Mouse (Mus musculus): ENCODE measurements around the gene Dnajb5.
"Not testable (repeated sequence)": the region's sequence is repeated elsewhere in the genome, so short reads cannot be mapped to it uniquely, and the experiment has no call there.

The Dnajb5 gene

GRCm38 (mm10) chr4:42973868-42974267, 24.3 kb downstream of the Dnajb5 start:
- no peak for DNase-seq

- DNase-seq: no peak
Measured at GRCm38 (mm10) chr4:42978062-42978461, 28.4 kb downstream of the Dnajb5 start.

GRCm38 (mm10) chr4:42980467-42980866, 30.9 kb downstream of the Dnajb5 start:
- not testable (repeated sequence) for DNase-seq

- DNase-seq: no peak
Measured at GRCm38 (mm10) chr4:42988296-42988695, 38.7 kb downstream of the Dnajb5 start.

DNA sequence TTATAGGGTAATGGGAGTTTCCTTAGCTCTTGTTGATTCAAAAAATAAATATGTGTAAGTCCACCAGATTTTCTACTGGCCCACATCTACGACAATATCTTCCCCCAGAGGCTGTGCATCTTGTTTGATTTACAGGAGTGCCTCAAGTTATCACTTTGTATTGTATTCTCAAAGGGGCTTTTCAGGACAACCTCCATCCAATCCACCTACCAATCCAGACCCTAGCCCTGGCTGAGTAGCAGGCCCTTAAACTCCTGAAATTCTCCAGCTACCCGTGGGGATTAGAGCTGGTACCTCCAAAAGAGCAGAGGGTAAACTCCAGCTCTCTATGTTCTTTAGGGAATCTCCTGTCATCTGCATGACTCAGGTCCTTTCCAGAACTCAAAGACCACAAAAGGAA, 48.4 kb downstream of the Dnajb5 start:
- DNase-seq: no peak

GRCm38 (mm10) chr4:42999451-43000140, 50.0 kb downstream of the Dnajb5 start:
- peak; percentile 81 for DNase-seq

- DNase-seq: peak; percentile 98
Measured at GRCm38 (mm10) chr4:43000141-43000986, 50.8 kb downstream of the Dnajb5 start, which contains the start of gene Vcp. Vcp (minus strand) TSS chr4:43000507.

DNA sequence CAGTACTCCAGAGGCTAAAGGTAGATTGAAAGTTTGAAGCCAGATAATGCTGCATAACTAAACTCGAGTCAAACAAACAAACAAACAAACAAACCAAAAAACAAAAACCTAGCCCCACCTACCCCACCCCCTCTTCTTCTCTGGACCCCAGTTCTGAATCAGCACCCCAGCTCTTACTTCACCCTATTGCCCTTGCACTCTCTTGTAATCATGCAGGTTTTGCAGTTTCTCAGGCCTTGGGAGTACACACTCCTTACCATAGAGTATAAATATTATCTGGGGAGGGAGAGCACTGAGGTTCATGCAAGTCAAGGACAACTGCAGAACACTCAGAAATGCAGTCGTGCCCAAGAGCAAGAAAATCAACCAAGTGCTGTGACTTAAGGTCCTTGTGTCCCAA, 51.7 kb downstream of the Dnajb5 start:
- DNase-seq: no peak

GRCm38 (mm10) chr4:43002756-43003439, 53.3 kb downstream of the Dnajb5 start:
- no peak for DNase-seq

GRCm38 (mm10) chr4:43004951-43005350, 55.3 kb downstream of the Dnajb5 start:
- DNase-seq: no peak

GRCm38 (mm10) chr4:43005765-43006164, 56.2 kb downstream of the Dnajb5 start:
- peak; percentile 52 for DNase-seq

All from thymus, postnatal 4 days (tissue).